In genomic region chr8:87943651-87944091, GRCm38 (mm10) we compare ENCODE assay signal across 8 mouse cellular contexts. TPM values are rescaled to one million over a fixed set of nuclear protein-coding genes. Genes with fewer than 3 reads are reported as not detected.
DNase-seq lines count a peak whose midpoint lies in the region; ATAC-seq and TF ChIP-seq lines count a peak whose summit lies in the region.

No protein-coding gene starts in this region.

- TF ChIP-seq POLR2A in ES-Bruce4 (IDR thresholded peaks at IDR 0.05; ENCODE audit: insufficient read depth, low read length), result no peak

- no peaks in the 10 kb centered on the region for H3K36me3 ChIP-seq in ES-Bruce4 (ENCODE audit: control insufficient read depth, insufficient read depth, low read length, poor library complexity, severe bottlenecking)
- H3K36me3 ChIP-seq in embryonic facial prominence, embryonic 10.5 days (replicated peaks), result peaks cover 14% of the 10 kb centered on the region
- no peaks in the 10 kb centered on the region for H3K36me3 ChIP-seq in intestine, embryonic 14.5 days (ENCODE audit: control insufficient read depth, insufficient read depth, low read length)
- H3K36me3 ChIP-seq in neural tube, embryonic 12.5 days, result peaks cover 3% of the 10 kb centered on the region; the same call in 1 of the 2 replicates

- peak overlapping the region; percentile 87 for H3K4me2 ChIP-seq in intestine, embryonic 14.5 days (ENCODE audit: low read length)
- peak overlapping the region; percentile 76 for H3K4me2 ChIP-seq in neural tube, embryonic 12.5 days (replicated peaks)

- no peaks in the 10 kb centered on the region for H3K9me3 ChIP-seq in ES-Bruce4 (replicated peaks; ENCODE audit: control insufficient read depth, insufficient read depth, low read length, poor library complexity, severe bottlenecking)
- no peaks in the 10 kb centered on the region for H3K9me3 ChIP-seq in embryonic facial prominence, embryonic 10.5 days
- no peaks in the 10 kb centered on the region for H3K9me3 ChIP-seq in intestine, embryonic 14.5 days (ENCODE audit: control insufficient read depth, low read length)
- no peaks in the 10 kb centered on the region for H3K9me3 ChIP-seq in neural tube, embryonic 12.5 days

- H3K27ac ChIP-seq in ES-Bruce4 (ENCODE audit: insufficient read depth, low read length), result no peak overlapping the region
- peak overlapping the region; percentile 84 for H3K27ac ChIP-seq in embryonic facial prominence, embryonic 10.5 days (replicated peaks)
- H3K27ac ChIP-seq in intestine, embryonic 14.5 days (ENCODE audit: low read depth), result no peak overlapping the region
- H3K27ac ChIP-seq in neural tube, embryonic 12.5 days, result no peak overlapping the region

- H3K4me1 ChIP-seq in ES-Bruce4 (ENCODE audit: control insufficient read depth, insufficient read depth, low read length), result peaks cover 3% of the 10 kb centered on the region
- H3K4me1 ChIP-seq in embryonic facial prominence, embryonic 10.5 days, result peaks cover 88% of the 10 kb centered on the region
- peaks cover 28% of the 10 kb centered on the region for H3K4me1 ChIP-seq in intestine, embryonic 14.5 days (replicated peaks; ENCODE audit: control insufficient read depth, insufficient read depth, low read length)
- H3K4me1 ChIP-seq in neural tube, embryonic 12.5 days, result peaks cover 58% of the 10 kb centered on the region

- peak overlapping the region; percentile 66 for H3K9ac ChIP-seq in ES-Bruce4 (ENCODE audit: low read depth, poor library complexity, severe bottlenecking)
- H3K9ac ChIP-seq in intestine, embryonic 14.5 days (ENCODE audit: low read length), result peak overlapping the region; percentile 47
- H3K9ac ChIP-seq in neural tube, embryonic 12.5 days, result peak overlapping the region; percentile 64

- TF ChIP-seq CTCF in ES-Bruce4 (IDR thresholded peaks at IDR 0.05; ENCODE audit: low read depth, low read length), result no peak

- 6% methylated on average over 42 of the region's 42 CpGs for WGBS in embryonic facial prominence, embryonic 10.5 days
- WGBS in intestine, embryonic 14.5 days, result 6% methylated on average over 39 of the region's 42 CpGs
- WGBS in neural tube, embryonic 12.5 days, result under 1% methylated on average over 42 of the region's 42 CpGs

- peak overlapping the region; percentile 37 for H3K4me3 ChIP-seq in ES-Bruce4 (ENCODE audit: low read depth, low read length)
- peak overlapping the region; percentile 57 for H3K4me3 ChIP-seq in embryonic facial prominence, embryonic 10.5 days
- H3K4me3 ChIP-seq in intestine, embryonic 14.5 days (ENCODE audit: low read depth, low read length), result peak overlapping the region; percentile 36
- peak overlapping the region; percentile 37 for H3K4me3 ChIP-seq in neural tube, embryonic 12.5 days

- peak; percentile 91 for DNase-seq in heart, adult 11 months
- DNase-seq in heart, postnatal 25 days (ENCODE audit: low spot score), result no peak
- DNase-seq in embryonic facial prominence, embryonic 10.5 days (ENCODE audit: low spot score), result peak; percentile 61
- peak; percentile 62 for DNase-seq in intestine, embryonic 14.5 days (ENCODE audit: low spot score)
- DNase-seq in natural killer cell, adult 2 months (ENCODE audit: low spot score in 2 of 2), result no peak
- DNase-seq in urinary bladder, postnatal 4 days (ENCODE audit: low spot score in 2 of 2), result no peak

- 0 out of 2 replicates have a peak, but pooled peaks have one; percentile 33 for ATAC-seq in intestine, embryonic 14.5 days (replicated peaks; ENCODE audit: low FRiP score, low TSS enrichment, low read depth)
- ATAC-seq in neural tube, embryonic 12.5 days (ENCODE audit: low FRiP score, low read depth), result peak; percentile 45

- intact Hi-C loops in heart, postnatal 25 days (cut with DNase I), result no loop called here

- H3K27me3 ChIP-seq in ES-Bruce4 (ENCODE audit: control insufficient read depth, insufficient read depth, low read length, poor library complexity, severe bottlenecking), result no peaks in the 10 kb centered on the region
- no peaks in the 10 kb centered on the region for H3K27me3 ChIP-seq in embryonic facial prominence, embryonic 10.5 days (replicated peaks; ENCODE audit: low read depth, poor library complexity, severe bottlenecking)
- H3K27me3 ChIP-seq in intestine, embryonic 14.5 days (replicated peaks; ENCODE audit: control insufficient read depth, insufficient read depth, low read length), result no peaks in the 10 kb centered on the region
- no peaks in the 10 kb centered on the region for H3K27me3 ChIP-seq in neural tube, embryonic 12.5 days (replicated peaks)

- no peak for TF ChIP-seq EP300 in ES-Bruce4 (IDR thresholded peaks at IDR 0.05; ENCODE audit: insufficient read depth, low read depth, low read length)

RNA-seq across cellular contexts. Expression of gene Zfp423, which starts 15.7 kb away (rescaled TPM):
- total RNA-seq in heart, postnatal 25 days (2021), result 1 to 10 TPM; 6.1 to 6.7 TPM
- 11.3 and 14.4 TPM in 2 replicates for polyA plus RNA-seq in ES-Bruce4 (2011; ENCODE audit: insufficient read depth, insufficient read length, low read depth, missing spikeins)
- polyA plus RNA-seq in embryonic facial prominence, embryonic 10.5 days (2016; fragmentation: Nextera tagmentation; extraction: Ambion mirVana), result 22.0 and 23.4 TPM in 2 replicates
- polyA plus RNA-seq in intestine, embryonic 14.5 days (2014; fragmentation: Nextera tagmentation; extraction: Ambion mirVana), result 8.7 and 10.5 TPM in 2 replicates
- 47.4 and 48.5 TPM in 2 replicates for polyA plus RNA-seq in neural tube, embryonic 12.5 days (2016; fragmentation: Nextera tagmentation; extraction: Ambion mirVana)

Comparison
In these comparisons a context has a peak if more than half of its experiments do, and no peak if none do; other contexts are left out.
1. DNase-seq: peak in heart, adult 11 months (single experiment), embryonic facial prominence, embryonic 10.5 days (single experiment) and intestine, embryonic 14.5 days (single experiment); none in heart, postnatal 25 days (single experiment), natural killer cell, adult 2 months (0 of 2) and urinary bladder, postnatal 4 days (0 of 2).
2. Peak in every context shown above with its lines, with median percentiles within 50 percentile points of each other: H3K4me3 ChIP-seq and H3K9ac ChIP-seq.